Comparison of ENCODE assay signal across 8 mouse cellular contexts in genomic region chr2:91984439-91984838, GRCm38 (mm10). TPM values are rescaled to one million over a fixed set of nuclear protein-coding genes. Genes with fewer than 3 reads are reported as not detected.
DNase-seq lines count a peak whose midpoint lies in the region; ATAC-seq and TF ChIP-seq lines count a peak whose summit lies in the region.

No protein-coding gene starts in this region.

- peak overlapping the region; percentile 50 for H3K9ac ChIP-seq in forebrain, embryonic 14.5 days (ENCODE audit: low read length)
- H3K9ac ChIP-seq in hindbrain, postnatal 0 days (replicated peaks; ENCODE audit: low read length): 0 out of 2 replicates have a peak overlapping the region, but pooled peaks have one; percentile 13
- H3K9ac ChIP-seq in liver, embryonic 12.5 days: peak overlapping the region; percentile 56; the same call in 1 of the 2 replicates

- H3K9me3 ChIP-seq in forebrain, embryonic 14.5 days (replicated peaks; ENCODE audit: control insufficient read depth, low read length): no peaks in the 10 kb centered on the region
- H3K9me3 ChIP-seq in hindbrain, postnatal 0 days (ENCODE audit: low read length): no peaks in the 10 kb centered on the region
- H3K9me3 ChIP-seq in liver, embryonic 12.5 days (replicated peaks): no peaks in the 10 kb centered on the region

- peaks cover 5% of the 10 kb centered on the region; the same call in 1 of the 2 replicates for H3K4me1 ChIP-seq in forebrain, embryonic 14.5 days (ENCODE audit: control insufficient read depth, insufficient read depth, low read length)
- H3K4me1 ChIP-seq in hindbrain, postnatal 0 days (ENCODE audit: insufficient read depth, low read length): peaks cover 4% of the 10 kb centered on the region; the same call in 1 of the 2 replicates
- H3K4me1 ChIP-seq in liver, embryonic 12.5 days: peaks cover 30% of the 10 kb centered on the region

- 2% methylated on average over 13 of the region's 13 CpGs for WGBS in forebrain, embryonic 14.5 days
- WGBS in hindbrain, postnatal 0 days: 1% methylated on average over 7 of the region's 13 CpGs
- 5% methylated on average over 6 of the region's 13 CpGs for WGBS in liver, embryonic 12.5 days (ENCODE audit: insufficient replicate concordance)

- DNase-seq in ovary, adult 18-20 months (ENCODE audit: low spot score): peak; percentile 75
- no peak for DNase-seq in ovary, postnatal 14 days (ENCODE audit: low spot score)
- peak; percentile 68 for DNase-seq in forebrain, embryonic 14.5 days (ENCODE audit: low spot score)
- peak; percentile 49 for DNase-seq in hindbrain, postnatal 0 days (ENCODE audit: low spot score)
- DNase-seq in monocyte, adult 2 months (ENCODE audit: low read depth in 1 of 2, low spot score in 2 of 2): peak; percentile 59 to 66
- DNase-seq in thymus, postnatal 25 days: peak; percentile 78
- DNase-seq in cerebellum, adult 11-12 months: no peak

- H3K4me2 ChIP-seq in forebrain, embryonic 14.5 days (ENCODE audit: low read length): peak overlapping the region; percentile 40
- peak overlapping the region; percentile 42 for H3K4me2 ChIP-seq in hindbrain, postnatal 0 days (ENCODE audit: low read depth, low read length)
- H3K4me2 ChIP-seq in liver, embryonic 12.5 days: peak overlapping the region; percentile 65

- no peak for TF ChIP-seq CTCF in hindbrain, postnatal 0 days (IDR thresholded peaks at IDR 0.05; ENCODE audit: low read depth)

- no peak overlapping the region for H3K27ac ChIP-seq in forebrain, embryonic 14.5 days (ENCODE audit: low read depth, low read length)
- 0 out of 2 replicates have a peak overlapping the region, but pooled peaks have one; percentile 26 for H3K27ac ChIP-seq in hindbrain, postnatal 0 days
- H3K27ac ChIP-seq in liver, embryonic 12.5 days: peak overlapping the region; percentile 64

- peak; percentile 66 for ATAC-seq in forebrain, embryonic 14.5 days
- ATAC-seq in hindbrain, postnatal 0 days: peak; percentile 70
- ATAC-seq in liver, embryonic 12.5 days: peak; percentile 88

- H3K27me3 ChIP-seq in forebrain, embryonic 14.5 days (replicated peaks; ENCODE audit: control insufficient read depth, insufficient read depth, low read length): no peaks in the 10 kb centered on the region
- no peaks in the 10 kb centered on the region for H3K27me3 ChIP-seq in hindbrain, postnatal 0 days (ENCODE audit: insufficient read depth, low read length)
- peaks cover 29% of the 10 kb centered on the region for H3K27me3 ChIP-seq in liver, embryonic 12.5 days (replicated peaks)

- H3K4me3 ChIP-seq in forebrain, embryonic 14.5 days (ENCODE audit: low read depth, low read length): no peak overlapping the region
- H3K4me3 ChIP-seq in hindbrain, postnatal 0 days (ENCODE audit: low read length): no peak overlapping the region
- peak overlapping the region; percentile 26 for H3K4me3 ChIP-seq in liver, embryonic 12.5 days

- H3K36me3 ChIP-seq in forebrain, embryonic 14.5 days (ENCODE audit: control insufficient read depth, insufficient read depth, low read length): no peaks in the 10 kb centered on the region
- no peaks in the 10 kb centered on the region for H3K36me3 ChIP-seq in hindbrain, postnatal 0 days (ENCODE audit: insufficient read depth, low read length)
- no peaks in the 10 kb centered on the region for H3K36me3 ChIP-seq in liver, embryonic 12.5 days

RNA-seq across cellular contexts. Expression of gene Dgkz, which starts 8.8 kb away (rescaled TPM):
- 26.7 and 29.1 TPM in 2 replicates for polyA plus RNA-seq in forebrain, embryonic 14.5 days (2014; fragmentation: Nextera tagmentation; extraction: Ambion mirVana)
- total RNA-seq in hindbrain, postnatal 0 days (2014; rRNA removed): 150 and 163 TPM in 2 replicates
- 40.7 and 41.2 TPM in 2 replicates for polyA plus RNA-seq in hindbrain, postnatal 0 days (2015; fragmentation: Nextera tagmentation; extraction: Ambion mirVana)
- 46.9 and 48.8 TPM in 2 replicates for polyA plus RNA-seq in liver, embryonic 12.5 days (2016; fragmentation: Nextera tagmentation; extraction: Ambion mirVana)

RNA-seq across cellular contexts. Expression of gene Gm9821, which starts 38.9 kb away (rescaled TPM):
- polyA plus RNA-seq in forebrain, embryonic 14.5 days (2014; fragmentation: Nextera tagmentation; extraction: Ambion mirVana): 0.20 and 0.30 TPM in 2 replicates
- total RNA-seq in hindbrain, postnatal 0 days (2014; rRNA removed): not detected in 2 replicates
- polyA plus RNA-seq in hindbrain, postnatal 0 days (2015; fragmentation: Nextera tagmentation; extraction: Ambion mirVana): 0.08 TPM in 1 of 2 replicates, not detected in the other
- polyA plus RNA-seq in liver, embryonic 12.5 days (2016; fragmentation: Nextera tagmentation; extraction: Ambion mirVana): 2.3 and 2.5 TPM in 2 replicates

RNA-seq across cellular contexts. Expression of gene Creb3l1, which starts 39.9 kb away (rescaled TPM):
- 0.80 and 1.3 TPM in 2 replicates for polyA plus RNA-seq in forebrain, embryonic 14.5 days (2014; fragmentation: Nextera tagmentation; extraction: Ambion mirVana)
- total RNA-seq in hindbrain, postnatal 0 days (2014; rRNA removed): 3.4 and 3.5 TPM in 2 replicates
- polyA plus RNA-seq in hindbrain, postnatal 0 days (2015; fragmentation: Nextera tagmentation; extraction: Ambion mirVana): 3.2 and 3.5 TPM in 2 replicates
- 1.9 and 2.3 TPM in 2 replicates for polyA plus RNA-seq in liver, embryonic 12.5 days (2016; fragmentation: Nextera tagmentation; extraction: Ambion mirVana)

RNA-seq across cellular contexts. Expression of gene Mdk, which starts 52.3 kb away (rescaled TPM):
- polyA plus RNA-seq in forebrain, embryonic 14.5 days (2014; fragmentation: Nextera tagmentation; extraction: Ambion mirVana): 349 and 462 TPM in 2 replicates
- total RNA-seq in hindbrain, postnatal 0 days (2014; rRNA removed): 54.9 and 78.4 TPM in 2 replicates
- polyA plus RNA-seq in hindbrain, postnatal 0 days (2015; fragmentation: Nextera tagmentation; extraction: Ambion mirVana): 167 and 171 TPM in 2 replicates
- 137 and 140 TPM in 2 replicates for polyA plus RNA-seq in liver, embryonic 12.5 days (2016; fragmentation: Nextera tagmentation; extraction: Ambion mirVana)

RNA-seq across cellular contexts. Expression of gene Chrm4, which starts 57.4 kb away (rescaled TPM):
- 0.83 and 1.2 TPM in 2 replicates for polyA plus RNA-seq in forebrain, embryonic 14.5 days (2014; fragmentation: Nextera tagmentation; extraction: Ambion mirVana)
- total RNA-seq in hindbrain, postnatal 0 days (2014; rRNA removed): 3.3 and 4.4 TPM in 2 replicates
- 0.75 and 0.93 TPM in 2 replicates for polyA plus RNA-seq in hindbrain, postnatal 0 days (2015; fragmentation: Nextera tagmentation; extraction: Ambion mirVana)
- polyA plus RNA-seq in liver, embryonic 12.5 days (2016; fragmentation: Nextera tagmentation; extraction: Ambion mirVana): 0.17 TPM in 1 of 2 replicates, not detected in the other

Comparison
In these comparisons a context has a peak if more than half of its experiments do, and no peak if none do; other contexts are left out.
1. DNase-seq: peak in ovary, adult 18-20 months (single experiment), forebrain, embryonic 14.5 days (single experiment), hindbrain, postnatal 0 days (single experiment), monocyte, adult 2 months (2 of 2) and thymus, postnatal 25 days (single experiment); none in ovary, postnatal 14 days (single experiment) and cerebellum, adult 11-12 months (single experiment).
2. Peak in every context shown above with its lines, with median percentiles within 50 percentile points of each other: ATAC-seq, H3K4me2 ChIP-seq and H3K9ac ChIP-seq.